Mouse (Mus musculus) heart, embryonic 11.5 days (tissue): ENCODE results near the gene Clip4. TPM values are rescaled to one million over a fixed set of nuclear protein-coding genes. Genes with fewer than 3 reads are reported as not detected.

Experiments
- ATAC-seq: fragments of 200-750 bp; cut with Nextera tagmentation; replicated peaks from 2 replicates; pipeline ENCODE4 v1.8.0; 2017; ENCODE audit warnings: moderate library complexity; ENCODE audit not compliant: insufficient number of reproducible peaks, low FRiP score, low TSS enrichment
- H3K27ac ChIP-seq: fragments of 300-500 bp; sonication (generic); 2 replicates; pipeline ENCODE4 v1.5.1; 2014; ENCODE audit warnings: mild to moderate bottlenecking, low read depth, low read length
- H3K27me3 ChIP-seq: fragments of 300-500 bp; sonication (generic); 2 replicates; pipeline ENCODE4 v1.6.1; 2014; ENCODE audit warnings: mild to moderate bottlenecking, low read length, mixed read lengths; ENCODE audit not compliant: control insufficient read depth, insufficient read depth
- H3K36me3 ChIP-seq: fragments of 300-500 bp; sonication (generic); 2 replicates; pipeline ENCODE4 v1.6.1; 2014; ENCODE audit warnings: mild to moderate bottlenecking, low read length, moderate library complexity, mixed read lengths; ENCODE audit not compliant: control insufficient read depth, insufficient read depth
- H3K4me1 ChIP-seq: fragments of 300-500 bp; sonication (generic); 2 replicates; pipeline ENCODE4 v1.6.1; 2014; ENCODE audit warnings: low read length; ENCODE audit not compliant: control insufficient read depth, insufficient read depth
- H3K4me2 ChIP-seq: fragments of 300-500 bp; sonication (generic); 2 replicates; pipeline ENCODE4 v1.6.1; 2014; ENCODE audit warnings: mild to moderate bottlenecking, moderate library complexity
- H3K4me3 ChIP-seq: fragments of 300-500 bp; sonication (generic); 2 replicates; pipeline ENCODE4 v1.5.1; 2014; ENCODE audit warnings: low read depth, low read length
- H3K9ac ChIP-seq: fragments of 300-500 bp; sonication (generic); 2 replicates; pipeline ENCODE4 v1.6.1; 2014; ENCODE audit warnings: mild to moderate bottlenecking, low read depth, low read length, moderate library complexity
- H3K9me3 ChIP-seq: fragments of 300-500 bp; sonication (generic); replicated peaks from 2 replicates; pipeline ENCODE4 v1.6.1; 2016; ENCODE audit warnings: low read length; ENCODE audit not compliant: control insufficient read depth
- WGBS: fragments of 180-500 bp; shearing (Covaris S2); extraction: QIAGEN DNeasy Blood & Tissue Kit; methylation state at CpG from one replicate; pipeline ENCODE4 v1.1.7; 2014; ENCODE audit not compliant: insufficient replicate concordance; 5-methylcytosine and 5-hydroxymethylcytosine counted together
- polyA plus RNA-seq: library from polyadenylated mRNA; unstranded; fragments of >200 nt; fragmentation: Nextera tagmentation; extraction: Ambion mirVana; gene quantifications from 2 replicates; pipeline ENCODE4 v1.2.1, GENCODE M21; 2014

Clip4 gene
- polyA plus RNA-seq, 1 experiment from 2014 or later: 28.6 TPM

- WGBS: 81% methylated on average over 8 of the region's 8 CpGs
- Histone ChIP-seq H3K9ac (no peak overlapping the region), H3K4me3 (no peak overlapping the region), H3K27ac (no peak overlapping the region), H3K4me2 (no peak overlapping the region), H3K4me1 (peaks cover 3% of the 10 kb centered on the region; the same call in 1 of the 2 replicates), H3K27me3 (no peaks in the 10 kb centered on the region), H3K36me3 (no peaks in the 10 kb centered on the region), H3K9me3 (no peaks in the 10 kb centered on the region)
- no peak for ATAC-seq
These were observed 102.0 kb downstream of the Clip4 start for GRCm38 (mm10) chr17:71870232-71870621.

GRCm38 (mm10) chr17:71870641-71871040 lies 102.4 kb downstream of the Clip4 start:
- Histone ChIP-seq H3K36me3 (no peaks in the 10 kb centered on the region), H3K9me3 (no peaks in the 10 kb centered on the region), H3K9ac (no peak overlapping the region), H3K4me2 (no peak overlapping the region), H3K4me1 (peaks cover 3% of the 10 kb centered on the region; the same call in 1 of the 2 replicates), H3K27ac (no peak overlapping the region), H3K27me3 (no peaks in the 10 kb centered on the region), H3K4me3 (no peak overlapping the region)
- ATAC-seq: no peak
- 63% methylated on average over 1 of the region's 1 CpGs for WGBS

DNA sequence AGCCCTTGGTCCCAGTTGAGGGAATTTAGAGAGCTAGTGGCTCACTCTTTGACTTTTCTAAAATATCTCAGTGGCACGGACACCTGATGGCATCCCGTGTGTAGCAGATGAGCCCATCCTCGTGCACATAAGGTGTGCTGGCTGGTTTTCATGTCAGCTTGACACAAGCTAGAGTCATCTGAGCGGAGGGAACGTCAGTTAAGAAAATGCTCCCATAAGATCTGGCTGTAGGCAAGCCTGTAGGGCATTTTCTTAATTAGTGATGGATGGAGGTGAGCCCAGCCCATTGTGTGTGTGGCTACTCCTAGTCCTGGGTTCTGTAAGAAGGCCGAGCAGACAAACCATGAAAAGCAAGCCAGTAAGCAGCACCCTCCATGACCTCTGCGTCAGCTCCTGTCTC lies 103.7 kb downstream of the Clip4 start:
- Histone ChIP-seq H3K4me2 (no peak overlapping the region), H3K9ac (no peak overlapping the region), H3K27me3 (no peaks in the 10 kb centered on the region), H3K4me1 (peaks cover 3% of the 10 kb centered on the region; the same call in 1 of the 2 replicates), H3K4me3 (no peak overlapping the region), H3K9me3 (no peaks in the 10 kb centered on the region), H3K36me3 (no peaks in the 10 kb centered on the region), H3K27ac (no peak overlapping the region)
- no peak for ATAC-seq
- WGBS: 72% methylated on average over 7 of the region's 7 CpGs

DNA sequence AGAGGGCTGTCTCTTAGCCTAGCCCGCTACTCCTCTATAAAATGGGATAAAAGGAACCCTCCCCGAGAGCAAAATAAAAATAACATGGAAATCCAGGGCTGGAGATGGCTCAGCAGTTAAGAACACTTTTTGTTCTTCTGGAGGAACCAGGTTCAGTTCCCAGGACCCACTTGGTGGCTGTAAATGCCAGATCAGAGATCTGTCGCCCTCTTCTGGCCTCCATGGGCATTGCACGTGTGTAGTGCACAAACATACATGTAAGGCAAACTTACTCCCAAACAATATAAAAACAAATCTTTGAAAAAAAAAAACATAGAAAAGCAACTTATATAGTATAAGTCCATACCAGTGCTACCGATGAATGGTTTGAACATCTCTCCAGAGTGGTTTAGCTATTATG lies 104.7 kb downstream of the Clip4 start:
- Histone ChIP-seq H3K27me3 (no peaks in the 10 kb centered on the region), H3K9me3 (no peaks in the 10 kb centered on the region), H3K4me3 (no peak overlapping the region), H3K4me1 (peaks cover 3% of the 10 kb centered on the region; the same call in 1 of the 2 replicates), H3K36me3 (no peaks in the 10 kb centered on the region), H3K4me2 (no peak overlapping the region), H3K9ac (no peak overlapping the region), H3K27ac (no peak overlapping the region)
- ATAC-seq: no peak
- WGBS: 52% methylated on average over 5 of the region's 5 CpGs

DNA sequence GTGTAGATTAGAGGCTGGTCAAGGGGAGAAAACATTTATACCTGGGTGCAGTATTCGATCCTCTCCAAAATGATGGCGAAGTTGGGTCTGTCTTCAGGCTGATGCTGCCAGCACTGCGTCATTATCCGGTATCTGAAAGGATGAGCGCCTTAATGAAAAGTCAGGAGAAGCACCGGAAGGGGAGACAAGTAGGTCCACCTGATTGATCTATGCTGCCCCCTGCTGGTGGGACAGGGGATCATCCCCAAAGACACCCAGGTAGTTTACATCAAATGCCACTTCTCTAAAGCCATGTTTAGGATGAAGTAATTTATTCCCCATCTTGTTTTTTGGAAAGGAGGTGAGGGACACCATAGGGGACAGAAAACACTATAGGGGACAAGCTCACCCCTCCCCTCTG lies 105.8 kb downstream of the Clip4 start:
- Histone ChIP-seq H3K9me3 (no peaks in the 10 kb centered on the region), H3K4me3 (no peak overlapping the region), H3K4me1 (peaks cover 3% of the 10 kb centered on the region; the same call in 1 of the 2 replicates), H3K27me3 (no peaks in the 10 kb centered on the region), H3K27ac (no peak overlapping the region), H3K4me2 (no peak overlapping the region), H3K36me3 (no peaks in the 10 kb centered on the region), H3K9ac (no peak overlapping the region)
- no peak for ATAC-seq
- 30% methylated on average over 6 of the region's 6 CpGs for WGBS

GRCm38 (mm10) chr17:71874795-71875194 lies 106.5 kb downstream of the Clip4 start:
- peak; percentile 72; the same call in 1 of the 2 replicates for ATAC-seq
- no peaks in the 10 kb centered on the region for H3K27me3 ChIP-seq
- H3K9me3 ChIP-seq: no peaks in the 10 kb centered on the region
- no peak overlapping the region for H3K27ac ChIP-seq
- no peak overlapping the region for H3K4me3 ChIP-seq
- no peaks in the 10 kb centered on the region for H3K36me3 ChIP-seq
- peaks cover under 1% of the 10 kb centered on the region; the same call in 1 of the 2 replicates for H3K4me1 ChIP-seq
- no peak overlapping the region for H3K4me2 ChIP-seq
- H3K9ac ChIP-seq: no peak overlapping the region
- WGBS: 65% methylated on average over 9 of the region's 9 CpGs

GRCm38 (mm10) chr17:71875492-71875891 lies 107.2 kb downstream of the Clip4 start:
- H3K4me3 ChIP-seq: no peak overlapping the region
- H3K27ac ChIP-seq: no peak overlapping the region
- H3K4me1 ChIP-seq: no peaks in the 10 kb centered on the region
- no peak overlapping the region for H3K4me2 ChIP-seq
- no peak overlapping the region for H3K9ac ChIP-seq
- ATAC-seq: no peak
- H3K27me3 ChIP-seq: no peaks in the 10 kb centered on the region
- 70% methylated on average over 7 of the region's 7 CpGs for WGBS
- no peaks in the 10 kb centered on the region for H3K9me3 ChIP-seq
- H3K36me3 ChIP-seq: no peaks in the 10 kb centered on the region

DNA sequence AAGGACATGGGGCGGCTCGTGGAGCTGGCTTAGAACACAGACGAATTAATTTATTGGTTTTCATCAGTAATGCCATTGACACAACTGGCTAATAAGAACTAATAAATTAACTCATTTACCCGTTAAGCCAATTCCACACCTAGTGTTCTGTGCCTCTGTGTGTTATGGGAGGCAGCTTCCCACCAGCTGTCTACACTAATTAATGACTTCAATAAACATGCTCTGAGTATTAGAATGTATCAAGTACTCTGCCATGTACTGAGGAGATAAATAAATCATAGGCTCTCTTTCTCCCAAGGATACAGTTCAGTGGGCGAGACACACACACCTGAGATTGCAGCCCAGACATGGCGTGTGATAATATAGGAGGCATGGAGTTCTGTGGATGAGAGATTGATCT lies 113.1 kb downstream of the Clip4 start:
- no peaks in the 10 kb centered on the region for H3K9me3 ChIP-seq
- ATAC-seq: no peak
- WGBS: 84% methylated on average over 6 of the region's 6 CpGs

DNA sequence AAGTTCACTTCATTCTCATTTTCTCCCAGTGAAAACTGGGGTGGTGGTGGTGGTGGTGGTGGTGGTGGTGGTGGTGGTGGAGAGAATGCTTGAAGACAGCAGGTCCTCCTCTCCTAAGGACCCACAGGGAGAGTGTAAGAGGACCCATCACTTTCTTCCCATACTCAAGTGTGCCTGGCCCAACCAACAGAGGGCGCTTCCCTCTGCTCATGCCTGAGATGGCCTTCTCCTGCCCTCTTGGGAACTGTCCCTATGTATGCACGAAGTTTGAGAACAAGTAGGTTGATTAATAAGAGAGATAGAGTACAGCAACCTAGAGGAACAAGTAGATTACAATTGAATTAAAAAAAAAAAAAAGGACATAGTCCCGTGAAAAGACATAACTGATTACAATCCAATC lies 140.8 kb downstream of the Clip4 start:
- Histone ChIP-seq H3K27ac (no peak overlapping the region), H3K4me3 (no peak overlapping the region), H3K4me2 (no peak overlapping the region), H3K9me3 (no peaks in the 10 kb centered on the region), H3K9ac (no peak overlapping the region), H3K27me3 (no peaks in the 10 kb centered on the region), H3K36me3 (no peaks in the 10 kb centered on the region), H3K4me1 (no peaks in the 10 kb centered on the region)
- no peak for ATAC-seq
- WGBS: 38% methylated on average over 3 of the region's 3 CpGs

More for the DNA sequence above, 113.1 kb downstream of the Clip4 start:
- H3K4me1 ChIP-seq: no peaks in the 10 kb centered on the region
- H3K4me2 ChIP-seq: no peak overlapping the region
- H3K4me3 ChIP-seq: no peak overlapping the region
- H3K9ac ChIP-seq: no peak overlapping the region
- no peak overlapping the region for H3K27ac ChIP-seq
- H3K27me3 ChIP-seq: no peaks in the 10 kb centered on the region
- H3K36me3 ChIP-seq: no peaks in the 10 kb centered on the region
